Mouse (Mus musculus) heart, postnatal 36 days (tissue): Measurements from ENCODE around the gene Stard13. TPM values are rescaled to one million over a fixed set of nuclear protein-coding genes. Genes with fewer than 3 reads are reported as not detected.

Experiments used
- DNase-seq, 2 experiments: peaks; one replicate each; pipeline ENCODE4 v3.0.0; 2021 to 2022
- intact Hi-C: fragments of 180-260 bp; cut with DNase I; formaldehyde crosslinking; loops from one replicate; pipeline ENCODE4 v1.15.1; 2025
- total RNA-seq, 2 experiments: library from RNA; stranded (reverse); gene quantifications; 2 replicates each; pipeline ENCODE4 v1.2.3; 2021

The Stard13 gene
- total RNA-seq, 2 experiments from 2014 or later = 24.1 to 25.0 TPM

- intact Hi-C loops = no loop called here
- no peak for DNase-seq
These were observed 190.7 kb downstream of the Stard13 start for GRCm38 (mm10) chr5:151042911-151043310.

- intact Hi-C loops = no loop called here
- no peak for DNase-seq
These were observed 195.8 kb downstream of the Stard13 start for GRCm38 (mm10) chr5:151037871-151038270.

- no peak for DNase-seq
- intact Hi-C loops = no loop called here
These were observed 198.7 kb downstream of the Stard13 start for GRCm38 (mm10) chr5:151034715-151035512.

- intact Hi-C loops = no loop called here
- no peak for DNase-seq
These were observed 204.7 kb downstream of the Stard13 start for GRCm38 (mm10) chr5:151028906-151029305.

GRCm38 (mm10) chr5:151027171-151027570 is 206.5 kb downstream of the Stard13 start:
- intact Hi-C loops = no loop called here
- DNase-seq = no peak

- intact Hi-C loops = no loop called here
- no peak for DNase-seq
These were observed 207.6 kb downstream of the Stard13 start for GRCm38 (mm10) chr5:151026069-151026468.

- DNase-seq = no peak
- intact Hi-C loops = loop anchor here (5.0 kb wide), 1 partner anchor 72 kb away; the partner anchor contains the start of gene Kl
These were observed 209.2 kb downstream of the Stard13 start for GRCm38 (mm10) chr5:151024483-151024882.

- intact Hi-C loops = loop anchor here (5.0 kb wide), 1 partner anchor 71 kb away; the partner anchor contains the start of gene Kl
- DNase-seq = peak in 1 of 2 experiments; percentile 24
These were observed 210.2 kb downstream of the Stard13 start for GRCm38 (mm10) chr5:151023461-151023860.

- intact Hi-C loops = loop anchor here (5.0 kb wide), 1 partner anchor 71 kb away; the partner anchor contains the start of gene Kl
- no peak for DNase-seq
These were observed 210.7 kb downstream of the Stard13 start for GRCm38 (mm10) chr5:151022939-151023338.

GRCm38 (mm10) chr5:151022026-151022425 is 211.6 kb downstream of the Stard13 start:
- DNase-seq = no peak
- intact Hi-C loops = loop anchor here (5.0 kb wide), 1 partner anchor 70 kb away; the partner anchor contains the start of gene Kl

GRCm38 (mm10) chr5:151020831-151021230 is 212.8 kb downstream of the Stard13 start:
- DNase-seq = peak in 1 of 2 experiments; percentile 20
- intact Hi-C loops = loop anchor here (5.0 kb wide), 1 partner anchor 69 kb away; the partner anchor contains the start of gene Kl

GRCm38 (mm10) chr5:151020031-151020820 is 213.4 kb downstream of the Stard13 start:
- DNase-seq = no peak
- intact Hi-C loops = loop anchor here (5.0 kb wide), 1 partner anchor 68 kb away; the partner anchor contains the start of gene Kl

- intact Hi-C loops = no loop called here
- DNase-seq = no peak
These were observed 214.7 kb downstream of the Stard13 start for GRCm38 (mm10) chr5:151018959-151019358.

GRCm38 (mm10) chr5:151018450-151018849 is 215.2 kb downstream of the Stard13 start:
- DNase-seq = no peak
- intact Hi-C loops = no loop called here

GRCm38 (mm10) chr5:151004216-151004755 is 229.3 kb downstream of the Stard13 start:
- intact Hi-C loops = no loop called here
- no peak for DNase-seq

- intact Hi-C loops = no loop called here
- no peak for DNase-seq
These were observed 231.6 kb downstream of the Stard13 start for GRCm38 (mm10) chr5:151002051-151002450.

GRCm38 (mm10) chr5:151001111-151001510 is 232.5 kb downstream of the Stard13 start:
- intact Hi-C loops = no loop called here
- DNase-seq = no peak

GRCm38 (mm10) chr5:150996586-150996985 is 237.1 kb downstream of the Stard13 start:
- intact Hi-C loops = no loop called here
- DNase-seq = no peak

- DNase-seq = no peak
- intact Hi-C loops = no loop called here
These were observed 239.5 kb downstream of the Stard13 start for GRCm38 (mm10) chr5:150994096-150994495.
